Mouse (Mus musculus) forelimb bud, embryonic 11.5 days (tissue): Measurements from ENCODE around the gene Lxn.

Experiments used
- DNase-seq: peaks from one replicate; pipeline ENCODE4 v3.0.0-alpha.2; 2012; ENCODE audit warnings: low read depth, low spot score

Lxn gene

DNA sequence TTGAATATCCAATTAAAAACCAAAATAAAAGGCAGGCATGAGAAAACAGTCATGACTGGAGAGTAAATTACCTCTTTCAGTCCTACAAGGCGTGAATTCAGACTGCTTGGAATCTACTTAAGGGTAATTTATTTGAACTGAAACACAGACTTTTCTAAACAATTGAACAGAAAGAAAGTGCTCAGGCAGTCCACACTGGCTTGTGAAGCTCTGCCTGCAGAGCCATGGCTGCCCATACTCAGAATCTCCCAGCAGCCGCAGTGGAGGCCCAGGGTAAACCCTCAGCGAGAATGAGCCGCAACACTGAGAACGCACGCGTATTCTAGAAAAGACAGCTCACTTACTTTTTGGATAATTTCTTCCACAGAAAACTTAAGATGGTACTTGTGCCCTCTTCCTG, 1.7 kb downstream of the Lxn start:
- DNase-seq: no peak

DNA sequence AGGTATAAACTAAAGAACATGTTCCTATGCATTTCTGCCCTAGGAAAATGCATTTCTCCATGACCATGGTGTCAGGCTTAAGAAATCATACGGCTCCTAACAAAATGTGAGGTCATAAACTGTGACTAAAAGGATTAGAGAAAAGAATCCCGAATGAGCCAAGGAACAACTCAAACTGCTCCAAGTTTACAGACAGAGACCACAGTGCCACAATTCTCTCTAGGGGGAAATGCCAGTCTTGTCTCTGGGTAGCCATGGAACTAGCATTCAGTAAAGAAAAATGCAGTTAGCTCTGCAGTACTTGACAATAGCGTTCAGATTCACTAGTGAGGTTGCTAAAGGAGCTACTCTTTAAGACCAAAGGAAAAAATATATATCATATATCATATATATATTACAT, 3.8 kb downstream of the Lxn start:
- no peak for DNase-seq

DNA sequence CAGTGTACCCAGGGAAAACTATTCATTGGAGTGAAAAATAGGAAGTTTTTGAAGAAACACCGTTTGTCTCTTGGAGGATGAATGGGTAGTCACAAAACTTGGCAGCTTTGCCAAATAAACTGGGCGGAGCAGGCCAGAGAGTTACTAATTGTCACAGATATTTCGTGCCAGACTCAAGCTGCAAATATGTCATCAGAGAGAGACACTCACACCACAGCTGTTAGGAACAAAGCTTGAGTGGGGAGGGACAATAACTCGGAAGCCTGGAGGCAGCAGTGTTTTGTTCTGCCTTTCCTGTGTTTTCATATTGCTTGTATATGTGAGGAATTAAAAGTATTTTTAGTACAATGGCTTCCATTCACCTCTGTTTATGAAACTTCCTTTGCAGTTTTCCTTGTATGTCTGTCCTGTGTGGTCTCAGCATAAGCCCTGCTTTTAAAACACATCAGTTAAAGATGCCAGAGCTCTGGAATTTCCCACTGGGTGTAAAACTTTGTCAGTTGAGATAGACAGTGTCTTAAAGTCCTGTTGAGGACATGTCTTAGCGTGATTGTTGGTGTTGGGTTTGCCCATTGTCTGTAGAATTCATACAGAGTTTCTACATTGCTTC, 13.0 kb downstream of the Lxn start:
- no peak for DNase-seq

DNA sequence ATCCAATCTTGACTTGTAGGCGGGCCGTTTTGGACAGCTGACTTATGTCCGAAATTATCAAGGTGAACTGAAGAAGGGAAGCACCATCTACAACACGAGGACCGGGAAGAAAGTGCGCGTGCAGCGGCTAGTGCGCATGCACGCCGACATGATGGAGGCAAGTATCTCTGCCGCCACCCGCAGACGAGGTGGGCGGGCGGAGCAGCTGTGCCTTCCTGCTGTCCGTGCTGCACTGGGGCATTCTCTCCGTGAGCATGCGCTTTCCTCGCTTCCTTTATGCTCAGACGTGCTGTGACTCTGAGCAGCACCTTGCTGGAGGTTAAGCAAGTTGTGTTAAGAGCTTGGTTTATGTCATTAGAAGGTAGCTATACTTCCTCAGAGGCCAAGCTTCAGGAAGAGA, 14.1 kb downstream of the Lxn start:
- no peak for DNase-seq

DNA sequence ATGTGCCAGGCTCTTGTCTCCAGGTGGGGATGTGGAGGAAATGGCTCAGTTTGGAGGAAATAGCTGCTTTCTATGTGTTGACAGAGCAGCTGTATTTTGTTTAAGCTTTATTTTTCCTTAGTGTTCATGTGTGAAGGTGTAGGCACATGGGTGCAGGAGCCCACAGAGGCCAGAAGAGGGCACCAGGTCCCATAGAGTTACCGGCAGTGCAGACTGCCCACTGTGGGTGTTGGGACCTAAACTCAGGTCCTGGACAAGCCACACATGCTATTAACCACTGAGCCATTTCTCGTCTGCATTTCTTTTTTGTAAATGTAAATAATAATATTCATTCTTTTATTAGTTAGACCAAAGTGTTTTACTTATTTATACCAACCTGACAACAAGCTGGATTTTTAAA, 16.6 kb downstream of the Lxn start:
- no peak for DNase-seq

DNA sequence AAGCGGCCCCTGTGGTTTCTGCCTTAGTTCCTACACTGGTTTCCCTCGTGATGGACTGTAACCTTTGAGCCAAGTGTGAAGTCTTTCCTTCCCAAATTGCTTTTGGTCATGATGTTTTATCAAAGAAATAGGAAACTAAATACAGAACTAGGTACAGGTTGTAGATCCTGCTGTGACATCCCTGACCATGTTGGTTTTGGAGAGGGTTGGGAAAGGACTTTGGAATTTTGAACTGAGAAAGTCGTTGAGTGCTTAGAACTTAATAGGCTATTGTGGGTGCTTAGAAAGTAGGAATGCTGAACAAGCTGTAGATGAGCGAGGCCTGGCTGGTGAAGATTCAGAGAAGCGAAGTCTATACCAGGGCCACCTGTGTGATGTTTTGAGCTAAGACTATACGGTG, 29.7 kb downstream of the Lxn start:
- DNase-seq: no peak

DNA sequence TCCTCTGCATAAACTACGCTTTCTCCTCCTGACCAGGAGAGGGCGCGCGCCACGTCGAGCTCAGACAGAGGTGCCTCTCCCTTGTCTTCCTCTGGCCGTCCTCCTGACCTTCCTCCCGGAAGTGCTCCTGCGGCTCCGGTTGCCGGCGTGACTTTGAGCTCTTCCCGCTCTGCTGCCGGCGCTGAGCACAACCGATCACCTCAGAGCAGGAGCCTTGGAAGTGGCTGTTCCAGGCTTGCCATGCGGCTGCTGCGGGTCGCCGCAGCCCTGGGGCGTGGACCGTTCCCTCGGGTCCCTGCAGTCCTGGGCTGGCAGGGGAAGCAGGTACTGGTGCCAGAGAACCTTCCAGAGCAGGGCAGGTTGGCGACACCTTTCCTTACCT, 33.7 kb downstream of the Lxn start, which contains the start of gene Gfm1:
TSS of gene Gfm1 (plus strand) at position 98 of the 382 bp plus-strand sequence.
- DNase-seq: peak; percentile 78

DNA sequence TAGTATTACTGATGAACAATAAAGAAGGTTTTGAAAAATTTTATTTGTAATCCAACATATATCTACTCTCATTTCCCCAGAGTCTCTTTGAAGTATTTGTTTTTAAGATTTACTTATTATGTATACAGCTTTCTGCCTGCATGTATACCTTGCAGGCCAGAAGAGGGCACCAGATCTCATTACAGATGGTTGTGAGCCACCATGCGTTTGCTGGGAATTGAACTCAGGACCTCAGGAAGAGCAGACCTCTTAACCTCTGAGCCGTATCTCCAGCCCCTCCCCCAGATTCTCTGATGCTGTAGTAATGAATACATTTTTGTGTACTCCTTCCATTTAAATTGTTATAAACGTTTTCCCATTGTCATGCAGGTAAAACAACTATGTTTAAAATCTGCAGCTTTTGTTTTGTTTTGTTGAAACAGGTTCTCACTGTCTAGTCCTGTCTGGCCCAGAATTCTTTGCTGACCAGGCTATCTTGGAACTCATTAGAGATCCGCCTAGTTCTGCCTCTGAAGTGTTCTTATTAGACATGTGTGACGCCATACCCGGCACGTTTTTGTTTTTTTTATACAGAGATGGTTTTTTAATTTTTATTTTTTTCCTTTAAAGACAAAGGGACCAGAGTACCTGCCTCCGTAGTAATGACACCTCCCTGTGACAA, 34.3 kb downstream of the Lxn start:
- no peak for DNase-seq
